In the genomic region with DNA sequence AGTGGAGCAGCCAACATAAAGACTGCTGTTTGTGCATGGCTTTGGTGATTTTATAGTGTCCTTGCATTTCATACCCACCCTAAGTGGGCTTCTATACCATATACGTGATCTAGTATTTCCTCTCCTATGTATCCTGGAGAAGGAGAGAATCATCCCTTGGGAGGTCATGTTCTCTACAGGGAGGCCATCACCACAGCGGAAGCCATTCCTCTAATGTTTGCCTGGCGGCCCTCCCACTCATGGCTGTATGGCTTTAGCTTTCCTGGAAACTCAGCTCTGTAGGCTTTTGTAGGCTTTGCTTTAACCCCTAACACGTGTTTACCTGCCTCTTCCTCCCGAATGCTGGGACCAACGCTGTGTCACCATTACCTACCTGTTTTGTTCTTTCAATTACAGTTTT, we compare ENCODE assay signal across 32 mouse cellular contexts.
"Had no signal": no experiment of that assay in that cellular context is flagged by ENCODE, and none has a peak within 500 bp of the region (broad histone marks: within the 10 kb centered on the region; RNA-seq: fewer than 3 reads in every experiment).

No protein-coding gene starts in this region.

- H3K4me2 ChIP-seq: heart, embryonic 11.5 days; heart, embryonic 12.5 days; heart, embryonic 13.5 days; heart, embryonic 15.5 days; hindbrain, embryonic 12.5 days; hindbrain, embryonic 13.5 days; hindbrain, embryonic 14.5 days; hindbrain, embryonic 15.5 days; intestine, embryonic 15.5 days; kidney, embryonic 15.5 days had no signal

- ATAC-seq: hindbrain, embryonic 16.5 days; hindbrain, postnatal 0 days; inflammation-experienced regulatory T-cells, adult 6 months; intestine, embryonic 15.5 days; intestine, embryonic 16.5 days; intestine, postnatal 0 days had no signal

- H3K9me3 ChIP-seq: heart, embryonic 12.5 days; heart, embryonic 13.5 days; heart, embryonic 15.5 days; hindbrain, embryonic 10.5 days; hindbrain, embryonic 12.5 days; hindbrain, embryonic 13.5 days; hindbrain, embryonic 15.5 days; intestine, embryonic 15.5 days; kidney, embryonic 15.5 days had no signal

- H3K36me3 ChIP-seq: heart, embryonic 12.5 days; heart, embryonic 13.5 days; heart, embryonic 15.5 days; hindbrain, embryonic 10.5 days; hindbrain, embryonic 12.5 days; hindbrain, embryonic 13.5 days; hindbrain, embryonic 15.5 days; intestine, embryonic 15.5 days; kidney, embryonic 15.5 days had no signal

- DNase-seq: heart, postnatal 10 days; heart, postnatal 14 days; heart, postnatal 36 days; heart, postnatal 4 days; kidney, adult 11 months; kidney, adult 18-20 months; kidney, adult 2 months; kidney, adult 9 months; kidney, postnatal 10 days; kidney, postnatal 14 days; kidney, postnatal 25 days; kidney, postnatal 36 days; layer of hippocampus, adult 9-11 months; layer of hippocampus, postnatal 36 days had no signal

- H3K27ac ChIP-seq: heart, embryonic 13.5 days; heart, embryonic 15.5 days; hindbrain, embryonic 10.5 days; hindbrain, embryonic 12.5 days; hindbrain, embryonic 13.5 days; hindbrain, embryonic 14.5 days; hindbrain, embryonic 15.5 days; hindbrain, postnatal 0 days; intestine, embryonic 15.5 days; kidney, embryonic 15.5 days; layer of hippocampus, adult 2 months; left cerebral cortex, adult 2 months had no signal

- H3K9ac ChIP-seq: heart, embryonic 12.5 days; heart, embryonic 13.5 days; heart, embryonic 15.5 days; hindbrain, embryonic 12.5 days; hindbrain, embryonic 13.5 days; hindbrain, embryonic 14.5 days; hindbrain, embryonic 15.5 days; intestine, embryonic 15.5 days; kidney, embryonic 15.5 days had no signal

- H3K4me3 ChIP-seq: heart, embryonic 12.5 days; heart, embryonic 13.5 days; heart, embryonic 15.5 days; hindbrain, embryonic 10.5 days; hindbrain, embryonic 12.5 days; hindbrain, embryonic 13.5 days; hindbrain, embryonic 15.5 days; intestine, embryonic 15.5 days; kidney, embryonic 15.5 days; layer of hippocampus, adult 2 months; left cerebral cortex, adult 2 months had no signal

- H3K27me3 ChIP-seq: heart, embryonic 12.5 days; heart, embryonic 13.5 days; heart, embryonic 15.5 days; hindbrain, embryonic 12.5 days; hindbrain, embryonic 13.5 days; hindbrain, embryonic 15.5 days; intestine, embryonic 15.5 days; kidney, embryonic 15.5 days had no signal
